Mouse (Mus musculus): ENCODE measurements at regions not wholly inside any gene's neighbourhood (a gene's known extent, or its start where the extent isn't known, plus 50 kb on each side); places are given as distances from the start of the nearest gene placed in this dataset.
A peak's percentile ranks its signal among the peaks of the same experiment; 100 is the strongest.

DNA sequence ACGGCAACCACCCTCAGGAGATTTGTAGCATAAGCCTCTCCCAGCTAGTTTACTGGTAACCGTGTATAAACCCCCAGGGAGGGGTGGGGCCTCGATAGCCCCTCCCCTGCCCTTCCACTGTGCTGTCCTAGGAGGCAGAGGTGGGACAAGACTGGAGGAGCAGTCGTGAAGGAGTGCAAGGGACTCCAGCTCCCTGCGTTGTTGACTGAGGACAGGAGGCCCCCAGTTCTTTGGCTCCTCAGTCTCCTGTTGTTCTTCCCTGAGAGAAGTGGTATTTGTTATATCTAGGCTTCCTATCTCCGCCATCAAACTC is 58.5 kb upstream of the Zfp217 start:
- 0 out of 2 replicates have a peak overlapping the region, but pooled peaks have one; percentile 10 for H3K27ac ChIP-seq
- intact Hi-C loops (cut with DNase I) = no loop called here

DNA sequence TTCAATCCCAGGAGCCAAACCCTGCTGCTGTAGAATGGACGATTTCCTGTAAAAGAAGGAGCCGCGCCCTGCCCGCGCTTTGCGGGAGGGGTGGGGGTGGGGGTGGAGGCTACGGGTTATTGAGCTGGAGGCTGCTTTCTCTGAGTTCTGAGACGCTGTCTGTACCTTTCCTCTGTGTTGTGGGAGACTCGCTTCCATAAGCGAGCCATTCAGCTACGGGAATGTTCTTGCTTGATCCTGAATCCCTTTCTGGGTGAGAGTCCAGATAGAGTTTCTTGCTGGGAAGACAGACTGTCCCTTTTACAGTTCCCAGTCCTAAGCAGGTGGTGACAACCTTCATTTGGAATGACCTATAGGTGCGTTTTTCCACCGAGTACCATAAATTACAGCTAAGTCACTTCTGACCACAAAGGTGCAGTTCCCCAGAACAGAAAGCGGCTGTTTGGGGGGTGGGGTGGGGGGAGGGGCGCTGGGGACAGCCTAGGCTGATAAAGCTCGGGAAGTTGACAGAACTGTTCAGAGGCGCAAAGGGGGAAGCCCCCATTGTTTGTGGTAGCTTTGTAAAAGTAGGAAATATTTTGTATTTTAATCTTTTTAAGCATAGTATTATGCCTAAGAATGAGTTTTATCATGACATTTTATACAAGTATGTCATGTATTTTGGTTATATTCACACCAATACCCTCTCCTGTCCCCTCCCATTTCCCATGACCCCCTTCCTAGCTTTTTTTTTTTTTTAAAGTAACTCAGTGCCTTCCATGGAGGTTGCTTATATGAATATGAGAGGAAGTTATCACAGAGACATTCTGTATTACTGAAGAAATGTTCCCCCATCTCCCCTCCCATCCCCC is 57.9 kb upstream of the Zfp217 start:
- peak; percentile 51 for DNase-seq
- intact Hi-C loops (cut with DNase I) = no loop called here
- TF ChIP-seq CTCF (IDR thresholded peaks at IDR 0.05) = no peak
- Histone ChIP-seq H3K4me3 (peak overlapping the region; percentile 63), H3K27ac (peak overlapping the region; percentile 83)

More for the DNA sequence above, 58.5 kb upstream of the Zfp217 start:
- no peak for TF ChIP-seq CTCF (IDR thresholded peaks at IDR 0.05)
- no peak overlapping the region; the same call in 1 of the 2 replicates for H3K4me3 ChIP-seq
- peak; percentile 38 for DNase-seq

DNA sequence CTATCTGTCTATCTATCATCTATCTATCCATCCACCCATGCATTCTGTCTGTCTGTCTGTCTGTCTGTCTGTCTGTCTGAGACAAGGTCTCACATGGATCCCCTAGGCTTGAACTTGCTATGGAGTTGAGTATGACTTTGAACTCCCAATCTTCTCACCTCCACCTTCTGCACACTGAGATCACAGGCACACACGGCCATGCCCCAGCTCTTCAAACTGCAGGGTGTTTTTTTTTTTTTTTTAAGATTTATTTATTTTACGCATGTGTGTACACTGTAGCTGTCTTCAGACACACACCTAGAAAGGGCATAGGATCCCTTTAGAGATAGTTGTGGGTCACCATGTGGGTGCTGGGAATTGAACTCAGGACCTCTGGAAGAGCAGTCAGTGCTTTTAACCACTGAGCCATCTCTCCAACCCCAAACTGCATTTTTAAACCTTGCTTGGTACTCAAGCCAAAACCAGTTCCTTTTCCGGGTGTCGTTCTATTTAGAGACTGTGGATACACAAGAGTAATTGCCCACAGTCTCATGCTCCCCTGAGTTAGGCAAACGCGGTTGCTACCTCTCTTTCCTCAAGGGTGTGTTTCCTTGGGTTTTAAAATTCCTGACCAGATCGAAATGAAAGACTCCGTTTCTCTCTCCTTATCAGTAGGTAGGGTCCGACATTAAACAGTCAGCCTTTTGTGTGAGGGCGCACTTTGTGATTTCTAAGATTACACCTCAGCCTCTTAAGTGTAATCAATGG is 57.0 kb upstream of the Zfp217 start:
- Histone ChIP-seq H3K27ac (peak overlapping the region; percentile 83), H3K4me3 (peak overlapping the region; percentile 63)
- intact Hi-C loops (cut with DNase I) = no loop called here
- DNase-seq = no peak
- TF ChIP-seq CTCF (IDR thresholded peaks at IDR 0.05) = no peak

DNA sequence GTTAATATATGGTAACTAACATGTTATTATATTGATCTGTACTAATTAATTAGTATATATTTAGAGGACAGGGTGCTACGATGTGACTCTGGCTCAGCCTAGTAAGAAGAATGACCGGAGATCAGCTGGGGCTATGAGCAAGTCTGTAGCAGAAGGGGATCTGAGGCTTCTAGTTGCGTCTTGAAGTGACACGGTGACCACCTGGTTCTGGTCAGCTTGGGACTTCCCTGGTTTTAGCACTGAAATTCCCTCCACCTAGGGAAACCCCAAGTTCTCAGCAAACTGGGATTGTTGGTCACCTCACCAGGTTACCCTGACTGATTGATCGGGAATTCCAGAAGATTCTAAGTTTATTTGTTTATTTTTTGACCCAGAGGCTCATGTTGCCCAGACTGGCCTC is 55.6 kb upstream of the Zfp217 start:
- Histone ChIP-seq H3K27ac (no peak overlapping the region), H3K4me3 (no peak overlapping the region)
- TF ChIP-seq CTCF (IDR thresholded peaks at IDR 0.05) = no peak
- intact Hi-C loops (cut with DNase I) = no loop called here
- no peak for DNase-seq

DNA sequence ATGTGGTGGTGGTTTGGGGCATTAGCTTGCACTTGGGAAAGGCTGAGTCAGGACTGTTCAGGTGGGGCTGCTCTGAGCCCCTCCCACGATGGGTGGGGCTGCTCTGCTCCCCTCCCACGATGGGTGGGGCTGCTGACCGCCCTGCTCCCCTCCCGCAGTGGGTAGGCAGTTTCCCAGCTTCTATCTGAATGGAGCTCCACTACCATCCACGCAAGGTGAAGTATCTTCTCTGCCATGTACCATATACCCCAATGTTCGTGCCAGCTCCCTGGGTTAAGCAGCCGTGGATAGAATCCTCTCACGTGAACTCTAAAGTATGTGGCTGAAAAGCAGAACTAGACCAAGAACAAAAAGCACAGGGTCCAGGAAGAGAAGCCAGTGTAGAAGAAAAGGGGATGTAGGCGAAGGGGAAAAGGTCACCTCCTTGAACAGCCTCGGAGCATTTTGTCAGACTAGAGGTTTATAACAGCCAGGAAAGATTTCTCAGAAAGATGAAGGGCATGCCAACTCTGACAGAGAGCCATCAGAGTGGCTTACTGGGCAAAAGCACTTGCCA is 54.0 kb upstream of the Zfp217 start:
- DNase-seq = no peak
- Histone ChIP-seq H3K4me3 (no peak overlapping the region), H3K27ac (no peak overlapping the region)
- intact Hi-C loops (cut with DNase I) = no loop called here
- no peak for TF ChIP-seq CTCF (IDR thresholded peaks at IDR 0.05)

All from gastrocnemius, adult 2 months (tissue).